Mouse (Mus musculus): ENCODE measurements around the gene Zmynd8.

The Zmynd8 gene

DNA sequence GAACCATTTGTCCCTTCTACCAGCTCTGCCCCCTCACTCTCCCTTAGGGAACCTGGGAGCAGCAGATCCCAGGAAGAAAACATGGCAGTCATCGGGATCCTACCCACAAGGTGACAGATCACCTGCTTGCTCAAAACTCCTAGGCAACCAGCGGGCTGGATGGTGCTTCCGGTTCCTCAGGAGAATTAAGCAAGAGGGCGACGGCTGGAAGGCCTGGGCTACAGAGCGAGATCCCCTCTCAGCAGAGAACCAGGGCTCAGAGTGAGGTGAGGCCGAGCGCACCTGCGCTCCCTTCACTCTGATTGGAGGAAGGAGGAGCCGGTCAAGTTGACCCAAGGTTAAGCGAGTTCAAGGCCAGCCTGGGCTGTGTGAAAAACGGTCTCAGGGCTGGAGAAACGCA, 2.6 kb downstream of the Zmynd8 start:
- 91% methylated on average over 13 of the region's 13 CpGs for WGBS

DNA sequence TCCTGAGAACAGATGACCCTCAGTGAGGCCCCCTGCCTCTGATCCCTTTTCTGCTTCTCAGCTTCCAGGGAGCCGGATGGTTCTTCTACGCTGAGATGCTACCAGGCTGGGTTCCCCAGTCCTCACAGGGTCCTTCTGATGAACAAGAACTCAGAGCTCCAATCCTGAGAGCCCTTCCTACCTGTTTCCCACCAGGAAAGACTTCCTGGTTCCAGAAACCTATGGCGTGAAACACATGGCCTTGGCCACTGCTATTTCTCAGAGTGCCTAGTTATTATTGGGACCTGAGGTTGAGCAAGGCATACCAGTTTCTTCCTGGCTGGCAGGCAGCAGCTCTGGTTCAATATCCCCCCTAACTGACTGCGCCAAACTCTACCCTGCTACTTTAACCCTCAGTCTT, 3.1 kb downstream of the Zmynd8 start:
- WGBS, result 94% methylated on average over 4 of the region's 4 CpGs

DNA sequence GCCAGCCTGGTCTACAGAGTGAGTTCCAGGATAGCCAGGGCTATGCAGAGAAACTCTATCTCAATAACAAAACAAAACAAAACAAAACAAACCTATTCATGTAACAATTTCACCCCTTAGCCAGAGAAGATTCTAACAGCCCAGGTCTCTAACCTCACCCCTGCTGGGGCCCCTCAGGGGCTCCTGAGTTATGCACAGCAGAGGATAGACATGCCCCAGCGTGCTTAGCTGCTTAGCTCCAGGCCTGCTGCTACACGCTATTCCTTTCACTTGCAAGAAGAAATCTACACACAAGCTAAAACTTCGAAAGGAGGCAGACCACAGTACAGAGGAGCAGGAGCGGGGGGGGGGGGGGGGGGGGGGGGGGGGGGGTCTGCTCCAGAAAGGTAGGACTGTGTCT, 4.3 kb downstream of the Zmynd8 start:
- 72% methylated on average over 2 of the region's 4 CpGs for WGBS

GRCm38 (mm10) chr2:165893232-165893631, 5.6 kb downstream of the Zmynd8 start:
- WGBS, result 98% methylated on average over 3 of the region's 3 CpGs

DNA sequence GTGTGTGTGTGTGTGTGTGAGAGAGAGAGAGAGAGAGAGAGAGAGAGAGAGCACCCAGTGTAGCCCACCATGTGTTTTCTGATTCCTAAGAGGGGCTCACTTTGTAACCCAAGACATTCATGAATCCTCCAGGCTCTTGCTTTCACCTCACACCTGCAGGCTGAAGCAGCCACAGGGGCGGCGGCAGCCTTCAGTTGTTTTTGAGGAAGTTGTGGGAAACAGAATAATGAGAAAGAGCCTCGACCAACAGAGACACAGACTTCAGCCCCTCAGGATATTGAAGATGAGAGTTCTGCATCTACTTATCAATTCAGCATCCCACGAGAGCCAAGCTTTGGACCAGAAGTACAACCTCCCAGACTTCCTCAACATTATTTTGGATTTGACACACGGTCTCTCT, 6.2 kb downstream of the Zmynd8 start:
- 84% methylated on average over 5 of the region's 5 CpGs for WGBS

GRCm38 (mm10) chr2:165890401-165890800, 8.4 kb downstream of the Zmynd8 start:
- 91% methylated on average over 10 of the region's 10 CpGs for WGBS

GRCm38 (mm10) chr2:165889874-165890273, 8.9 kb downstream of the Zmynd8 start:
- 92% methylated on average over 10 of the region's 10 CpGs for WGBS

GRCm38 (mm10) chr2:165889266-165889665, 9.6 kb downstream of the Zmynd8 start:
- 89% methylated on average over 7 of the region's 7 CpGs for WGBS

- WGBS, result 32% methylated on average over 3 of the region's 3 CpGs
These were observed 10.0 kb downstream of the Zmynd8 start for GRCm38 (mm10) chr2:165888813-165889221.

GRCm38 (mm10) chr2:165888396-165888795, 10.4 kb downstream of the Zmynd8 start:
- WGBS, result 18% methylated on average over 13 of the region's 13 CpGs

DNA sequence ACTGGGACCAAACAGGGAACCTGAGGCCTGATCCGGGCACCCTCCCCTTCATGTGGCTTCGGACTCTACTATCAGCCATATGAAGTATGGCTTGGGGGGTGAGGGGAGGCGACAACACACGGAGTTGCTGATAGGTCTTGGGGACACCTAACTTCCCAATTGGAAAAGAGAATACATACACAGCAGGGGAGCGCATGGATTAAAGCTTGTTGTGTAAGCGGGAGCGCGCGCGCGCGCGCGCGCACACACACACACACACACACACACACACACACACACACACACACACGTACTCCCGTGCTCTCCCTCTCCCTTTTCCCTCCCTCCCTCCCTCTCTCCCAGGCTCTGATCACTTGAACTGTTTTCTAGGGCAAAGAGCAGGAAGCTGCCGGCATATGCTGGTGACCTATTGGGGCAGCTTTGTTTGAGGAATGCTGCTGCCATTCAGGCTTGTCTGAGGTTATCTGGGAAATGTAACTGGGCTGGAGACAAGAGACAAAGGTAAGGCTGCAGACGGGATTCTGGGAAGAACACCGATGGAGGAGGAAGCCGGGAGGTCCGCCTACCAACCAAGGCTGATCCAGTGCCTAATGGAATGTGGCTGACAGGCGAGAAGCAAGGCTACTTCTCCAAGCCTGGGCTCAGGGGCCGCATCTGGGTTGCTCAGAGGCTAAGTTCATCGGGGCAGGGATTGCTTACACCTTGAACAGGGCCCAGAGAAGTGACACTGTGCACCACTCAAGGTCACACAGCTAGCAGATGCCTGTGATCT, 11.8 kb downstream of the Zmynd8 start:
- WGBS, result 26% methylated on average over 25 of the region's 25 CpGs

- WGBS, result 9% methylated on average over 3 of the region's 3 CpGs
These were observed 12.3 kb downstream of the Zmynd8 start for GRCm38 (mm10) chr2:165886482-165886856.

DNA sequence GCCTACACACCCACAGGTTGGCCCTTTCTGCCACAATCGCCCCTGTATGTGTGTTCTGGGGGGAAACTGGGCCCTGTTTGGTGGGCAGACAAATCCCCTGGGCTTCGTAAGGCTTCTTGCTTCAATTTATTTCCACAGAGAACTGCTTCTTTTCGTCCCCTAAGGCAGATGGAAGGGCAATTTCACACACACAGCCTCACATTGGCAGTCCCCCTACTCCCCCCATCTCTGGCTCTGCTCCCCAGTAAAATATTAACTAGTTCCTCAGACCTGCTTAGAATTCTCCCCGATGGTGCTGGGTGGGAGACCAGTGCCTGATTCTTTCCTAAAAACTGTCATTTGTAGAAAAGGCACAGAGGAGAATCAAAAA, 12.9 kb downstream of the Zmynd8 start:
- WGBS, result 15% methylated on average over 4 of the region's 4 CpGs

GRCm38 (mm10) chr2:165885225-165885950, 13.4 kb downstream of the Zmynd8 start:
- 11% methylated on average over 17 of the region's 17 CpGs for WGBS

- WGBS, result 7% methylated on average over 21 of the region's 21 CpGs
These were observed 14.1 kb downstream of the Zmynd8 start for GRCm38 (mm10) chr2:165884577-165885224.

GRCm38 (mm10) chr2:165883846-165884576, 14.8 kb downstream of the Zmynd8 start:
- WGBS, result 2% methylated on average over 11 of the region's 11 CpGs

DNA sequence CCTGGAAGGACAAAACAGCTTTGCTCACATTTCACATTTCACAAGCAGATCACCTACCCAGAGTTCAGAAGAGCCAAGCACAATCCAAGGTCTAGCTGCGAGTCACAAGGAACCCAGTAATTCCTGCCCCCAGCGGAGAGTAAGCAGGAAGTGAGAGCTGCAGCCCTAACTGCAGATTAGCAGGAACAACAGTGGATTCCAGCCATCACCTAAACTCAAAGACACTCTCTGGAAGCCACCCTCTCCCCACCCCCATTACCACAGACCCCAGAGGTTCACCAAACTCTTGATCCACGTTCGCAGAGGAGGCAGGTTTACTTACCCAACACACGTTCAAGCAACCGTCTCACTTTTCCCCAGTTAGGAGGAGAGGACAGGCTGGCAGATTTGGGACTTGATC, 15.8 kb downstream of the Zmynd8 start:
- 8% methylated on average over 6 of the region's 6 CpGs for WGBS

DNA sequence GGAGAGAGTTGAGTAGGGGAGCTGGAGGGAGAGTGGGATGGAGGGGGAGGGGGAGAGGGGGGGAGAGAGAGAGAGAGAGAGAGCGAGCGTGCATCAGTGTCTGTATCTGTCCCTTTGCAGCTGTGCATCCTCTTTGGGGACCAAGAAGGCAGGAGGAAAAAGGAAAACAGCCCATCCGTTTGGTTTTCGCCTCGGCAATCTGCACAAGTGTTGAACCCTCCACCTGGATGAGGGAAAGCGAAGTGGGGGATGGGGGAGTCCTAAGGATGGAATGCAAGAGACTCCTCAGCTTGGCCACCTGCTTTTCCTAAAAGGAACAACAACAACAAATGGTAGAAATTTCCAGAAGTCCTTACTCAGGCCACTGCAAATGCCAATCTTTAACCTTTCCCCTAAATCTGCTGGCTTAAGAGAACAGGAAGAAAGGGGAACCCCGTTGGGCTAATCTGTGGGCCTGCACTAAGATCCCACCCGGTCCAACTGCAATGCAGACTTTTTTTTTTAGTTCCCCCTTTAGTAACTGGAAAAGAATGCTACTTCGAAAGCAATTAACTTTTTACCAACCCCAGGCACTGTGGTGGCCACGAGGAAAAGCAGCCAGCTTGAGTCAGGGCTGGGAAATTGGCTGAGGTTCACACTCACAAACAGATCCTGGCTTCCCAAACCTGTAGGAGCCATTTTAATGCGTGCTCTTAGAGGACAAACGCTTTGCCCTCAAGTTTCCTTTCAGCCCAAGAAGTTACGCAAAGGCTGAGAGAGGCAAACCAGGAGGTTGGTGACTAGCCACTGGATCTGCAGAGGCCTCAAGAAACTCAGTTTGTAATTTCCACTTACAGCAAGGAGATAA, 17.0 kb downstream of the Zmynd8 start:
- WGBS, result 20% methylated on average over 13 of the region's 13 CpGs

DNA sequence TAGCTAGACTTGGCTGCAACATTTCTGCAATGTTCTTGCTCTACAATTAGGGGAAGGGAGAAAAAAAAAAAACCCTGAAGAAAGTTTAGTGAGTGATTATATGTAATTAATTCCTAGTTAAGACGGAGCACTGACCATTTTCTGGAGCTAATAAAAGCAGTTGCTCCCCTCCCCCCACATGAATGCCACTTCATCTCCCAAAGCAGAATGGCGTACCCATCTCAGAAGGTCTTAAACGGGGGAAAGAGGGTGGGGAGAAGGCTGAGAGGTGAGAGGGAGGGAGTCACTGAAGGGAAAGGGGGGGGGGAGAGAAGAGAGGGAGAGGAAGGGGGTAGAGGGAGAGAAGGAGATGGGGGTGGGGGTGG, 17.6 kb downstream of the Zmynd8 start:
- WGBS, result 15% methylated on average over 3 of the region's 3 CpGs

GRCm38 (mm10) chr2:165880501-165881182, 18.2 kb downstream of the Zmynd8 start:
- WGBS, result 8% methylated on average over 15 of the region's 15 CpGs

Data from cerebral cortex, adult 2 months (tissue).